Mouse (Mus musculus): ENCODE measurements around the gene Zfp938.

Zfp938 gene

DNA sequence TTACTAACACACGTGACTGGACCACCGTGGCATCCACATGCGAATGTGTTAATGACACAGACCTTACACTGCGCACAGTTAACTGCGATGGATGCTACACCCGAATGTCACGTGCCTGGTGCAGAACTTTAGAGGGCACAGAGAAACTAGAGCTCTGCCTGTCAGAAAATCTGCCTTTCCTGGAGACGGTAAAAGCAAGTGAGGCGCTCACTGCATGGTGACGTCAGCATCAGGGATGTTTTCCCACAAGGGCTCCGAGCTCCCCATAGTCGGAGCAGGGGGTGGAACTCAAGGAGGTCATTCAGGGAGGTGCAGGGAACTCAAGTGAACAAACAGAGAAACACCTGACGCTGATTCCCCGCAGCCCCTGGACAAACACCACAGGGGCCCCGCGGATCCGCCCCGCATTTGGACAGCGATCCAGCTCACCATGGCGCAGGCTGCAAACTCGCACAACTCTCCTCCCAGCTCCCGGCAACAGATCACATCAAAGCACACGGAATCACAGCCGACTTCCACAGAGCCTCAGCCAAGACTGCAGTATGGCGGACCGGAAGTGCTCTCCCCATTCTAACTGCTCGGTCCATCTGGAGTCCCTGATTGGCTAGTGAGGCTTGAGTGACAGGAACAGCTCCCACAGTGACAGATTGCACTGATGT lies at the start of gene Zfp938:
TSS of gene Zfp938 (minus strand) at position 539 of the 659 bp plus-strand sequence.
- peak; percentile 90 for DNase-seq (ENCODE audit: low read depth, low spot score)

DNA sequence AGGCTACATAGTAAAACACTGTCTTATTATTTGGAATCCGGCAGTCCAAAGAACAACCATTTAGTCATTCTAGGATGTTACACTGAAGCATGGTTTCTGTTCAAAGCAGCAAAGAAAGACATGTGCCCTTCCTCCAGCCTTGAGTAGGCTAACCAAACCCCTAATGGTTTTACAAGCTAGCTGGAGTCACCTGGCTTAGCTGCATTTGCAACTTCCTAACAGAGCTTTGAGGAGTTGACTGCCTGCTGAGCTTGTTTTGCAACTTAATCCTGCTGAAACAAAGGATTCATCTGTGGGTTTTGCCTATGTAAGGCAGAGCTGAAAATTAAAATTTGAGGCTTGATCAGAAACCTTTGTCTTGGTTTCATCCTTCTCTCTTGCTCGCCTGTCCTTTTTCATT lies 16.3 kb upstream of the Zfp938 start:
- no peak for DNase-seq (ENCODE audit: low read depth, low spot score)

DNA sequence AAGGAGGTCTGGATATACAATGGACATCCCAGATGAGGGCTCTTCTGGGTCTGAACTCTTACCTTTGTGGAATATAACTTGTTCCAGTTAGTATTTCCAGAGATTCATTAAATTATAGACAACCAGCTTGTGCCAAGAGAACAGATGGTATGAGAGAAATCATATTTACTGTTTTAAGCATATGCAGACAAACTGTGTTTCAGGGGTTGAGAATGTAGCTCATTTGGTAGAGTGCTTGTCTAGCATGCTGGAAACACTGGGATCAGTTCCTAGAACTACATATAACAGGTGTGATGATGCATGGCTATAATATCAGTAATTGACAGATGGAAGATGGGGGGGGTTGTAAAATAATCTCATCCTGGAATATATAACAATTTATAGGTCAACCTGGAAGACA lies 3.9 kb upstream of the Zfp938 start:
- no peak for DNase-seq (ENCODE audit: low read depth, low spot score)

DNA sequence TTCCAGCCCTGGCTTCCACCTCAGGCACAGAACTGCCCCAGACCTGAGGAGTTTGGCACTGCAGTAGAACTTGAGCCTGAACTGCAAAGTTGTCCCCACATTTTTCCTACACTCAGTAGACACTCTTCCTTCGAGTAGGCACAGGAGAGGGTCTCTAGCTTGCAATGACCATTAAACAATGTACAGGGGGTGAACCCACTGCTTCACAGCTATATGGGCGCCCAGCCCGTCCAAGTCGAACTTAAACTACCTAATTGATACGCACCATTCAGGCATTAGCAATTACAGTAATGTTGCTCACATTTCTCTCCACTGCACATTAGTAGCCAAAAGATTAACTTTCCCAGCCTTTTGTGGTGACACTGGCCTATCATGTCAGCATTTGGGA lies 315 bp upstream of the Zfp938 start:
- DNase-seq (ENCODE audit: low read depth, low spot score) = no peak

DNA sequence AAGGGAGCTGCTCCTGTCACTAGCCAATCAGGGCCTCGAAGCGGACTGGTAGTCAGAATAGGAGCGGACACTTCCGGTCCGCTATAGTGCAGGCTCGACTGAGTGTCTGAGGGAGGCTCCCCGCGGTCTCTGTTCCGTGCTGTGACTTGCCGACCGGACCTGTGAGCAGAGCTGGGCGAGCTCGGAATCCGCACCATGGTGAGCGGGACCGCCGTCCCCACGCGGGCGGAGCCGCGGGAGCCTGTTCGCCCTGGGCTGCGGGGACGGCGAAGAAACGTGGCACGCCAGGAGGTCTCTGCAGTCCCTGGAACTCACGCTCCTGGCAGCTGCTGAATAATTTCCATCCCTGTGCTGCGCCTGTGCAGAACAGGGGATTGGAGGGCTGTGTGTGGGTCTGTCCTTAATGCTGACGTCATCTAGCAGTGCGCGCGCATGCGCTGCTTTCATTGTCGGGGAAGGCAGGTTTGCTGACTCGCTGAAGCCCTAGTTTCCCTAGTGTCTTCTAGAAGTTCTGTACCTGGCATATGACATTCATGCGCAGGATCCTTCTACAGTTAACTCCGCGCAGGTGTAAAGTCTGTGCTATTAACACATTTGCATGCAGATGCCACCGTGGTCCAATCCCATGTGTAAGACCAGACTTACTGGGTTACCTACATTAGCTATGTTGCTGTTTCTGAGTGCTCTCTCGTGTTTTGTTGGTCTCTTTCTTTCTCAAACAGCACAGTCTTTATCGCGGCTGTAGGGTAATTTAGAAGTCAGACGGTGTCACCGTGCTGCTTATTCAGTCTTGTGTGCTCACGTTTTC lies 62.6 kb downstream of the Zfp938 start:
- DNase-seq (ENCODE audit: low read depth, low spot score) = peak; percentile 86

Measured in CD4-positive, CD25-positive, alpha-beta regulatory T cell, adult 2 months (primary cell).